Mouse (Mus musculus) kidney, postnatal 36 days (tissue): ENCODE measurements around the gene Celf2.

Experiments
- DNase-seq, 2 experiments: peaks; one replicate each; pipeline ENCODE4 v3.0.0; 2021 to 2022; ENCODE audit warnings: mixed read lengths in 2 of 2

Gene Celf2

DNA sequence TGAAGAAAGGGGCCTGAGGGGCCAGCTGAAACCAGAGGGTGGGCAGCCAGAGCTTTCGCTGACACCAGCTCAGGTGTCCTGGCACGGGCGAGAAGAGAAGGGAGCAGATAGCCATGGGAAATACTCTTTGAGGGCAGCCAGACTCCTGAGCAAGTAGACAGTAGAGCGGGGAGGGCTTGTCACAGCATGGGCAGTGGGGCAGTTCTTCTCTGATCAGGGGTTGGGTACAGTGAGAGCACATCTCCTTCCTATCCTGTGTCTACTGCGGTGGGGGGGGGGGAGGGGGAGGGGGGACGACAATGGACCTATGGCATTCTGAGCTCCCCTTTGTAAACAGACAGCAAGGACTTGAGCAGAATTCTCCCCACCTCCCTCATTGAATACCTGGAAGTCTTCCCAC is 968.5 kb downstream of the Celf2 start:
- DNase-seq, result no peak

DNA sequence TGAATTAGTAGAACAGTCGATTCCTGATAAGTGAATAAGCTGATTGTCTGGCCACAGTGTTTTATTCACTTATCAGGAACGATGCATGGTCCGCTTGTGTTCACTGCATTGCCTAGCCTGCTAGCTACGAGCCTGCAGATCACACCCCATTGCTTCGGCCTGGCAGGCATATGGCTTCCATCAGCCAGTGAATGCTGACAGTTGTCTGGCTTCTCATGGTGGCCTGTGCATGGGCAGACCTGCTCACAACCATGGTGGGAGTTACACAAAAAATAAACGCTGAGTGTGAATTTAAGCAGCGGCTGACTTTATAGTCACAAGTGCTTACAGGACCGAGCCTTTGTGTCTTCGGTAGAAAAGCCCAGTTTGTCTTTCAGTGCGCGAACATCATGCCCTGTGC is 969.3 kb downstream of the Celf2 start:
- no peak for DNase-seq

DNA sequence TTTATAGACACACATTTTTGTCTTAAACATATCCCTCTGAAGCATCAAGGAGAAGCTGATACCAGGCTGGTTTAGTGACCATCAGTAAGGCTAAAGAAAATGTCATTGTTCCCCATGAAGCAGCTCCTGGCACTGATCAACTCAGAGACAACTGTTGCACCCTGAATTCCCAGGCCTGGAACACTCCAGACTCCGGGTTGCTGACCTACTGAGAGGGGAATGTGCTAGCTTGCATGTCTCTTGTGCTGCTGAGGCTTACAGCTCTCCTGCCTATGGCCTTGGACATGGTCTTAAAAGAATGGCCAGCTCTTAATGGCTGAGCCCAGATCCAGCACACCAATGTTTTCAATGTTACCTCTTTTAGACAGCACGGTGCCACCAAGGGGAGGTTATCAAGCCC is 970.9 kb downstream of the Celf2 start:
- no peak for DNase-seq

DNA sequence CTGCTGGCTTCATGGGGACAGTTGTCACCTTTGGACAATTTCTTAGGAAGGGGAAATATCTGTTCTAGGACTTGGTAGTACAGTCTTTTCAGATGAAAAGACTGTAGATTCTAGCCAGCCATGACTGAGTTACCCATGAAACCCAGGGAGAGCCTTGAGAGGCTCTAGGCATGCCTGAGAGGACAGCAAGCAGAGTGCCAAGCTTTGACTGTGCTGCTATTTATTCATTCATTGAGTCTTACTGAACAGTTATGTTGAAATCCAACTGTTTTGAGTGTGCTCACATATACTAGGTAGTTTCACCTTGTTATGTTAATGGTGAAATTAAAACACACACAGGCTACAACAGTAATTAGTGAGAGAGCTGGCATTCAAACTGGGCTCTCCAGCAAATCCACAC is 971.3 kb downstream of the Celf2 start:
- DNase-seq, result no peak

DNA sequence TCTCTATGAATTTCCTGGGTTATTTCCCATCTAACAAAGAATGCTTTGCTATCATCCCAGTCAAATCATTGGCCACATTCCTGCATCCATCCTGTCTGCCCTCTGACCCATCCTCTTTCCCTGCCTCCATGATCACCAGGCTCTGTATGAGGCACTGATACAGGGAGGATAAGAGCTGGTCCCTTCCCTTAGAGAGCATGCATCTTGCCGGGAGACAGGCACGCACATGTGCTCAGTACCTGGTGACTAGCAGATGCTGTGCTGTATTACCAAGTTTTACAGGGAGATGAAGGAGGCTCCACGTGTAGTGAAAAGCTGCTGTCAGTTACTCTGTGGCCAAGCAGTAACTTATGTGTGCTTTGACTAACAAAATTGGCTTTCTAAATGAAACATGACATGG is 972.0 kb downstream of the Celf2 start:
- DNase-seq, result no peak

DNA sequence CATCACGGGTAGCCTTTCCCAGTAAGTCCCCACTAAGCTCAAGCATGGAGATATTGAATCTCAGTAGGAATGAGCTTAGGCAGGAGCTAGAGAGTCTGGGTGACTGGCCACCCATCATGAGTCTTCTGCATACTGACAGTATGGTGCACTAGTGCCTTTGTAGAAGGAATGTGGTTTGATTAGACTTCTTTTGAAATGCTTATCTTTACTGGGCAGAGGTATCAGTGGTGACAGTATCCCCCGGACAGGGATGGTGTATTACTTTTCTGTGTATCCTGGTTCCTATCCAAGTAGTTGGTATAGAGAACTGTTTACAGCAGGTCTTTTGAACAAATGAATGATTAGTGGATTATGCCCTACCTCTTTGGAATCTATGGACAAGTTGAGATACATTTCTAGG is 973.0 kb downstream of the Celf2 start:
- no peak for DNase-seq

DNA sequence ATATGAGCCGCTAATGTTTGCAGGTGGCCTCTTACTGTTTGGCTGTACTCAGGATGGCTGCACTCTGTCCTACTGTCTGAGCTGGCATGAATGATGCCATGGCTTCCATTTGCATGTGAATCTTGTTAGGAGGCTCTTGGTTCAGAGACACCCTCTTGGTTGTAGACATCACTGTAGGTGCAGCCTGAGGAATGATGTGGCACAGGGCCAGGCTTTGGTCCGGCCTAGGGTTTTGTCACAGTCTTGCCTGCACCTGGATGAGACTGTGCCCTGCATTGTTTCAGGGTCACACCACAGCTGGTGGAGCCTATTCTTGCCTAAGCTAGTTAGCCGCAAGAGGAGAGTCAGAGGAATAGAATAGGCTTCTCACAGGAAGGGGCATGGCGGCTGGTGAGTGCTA is 977.0 kb downstream of the Celf2 start:
- no peak for DNase-seq

DNA sequence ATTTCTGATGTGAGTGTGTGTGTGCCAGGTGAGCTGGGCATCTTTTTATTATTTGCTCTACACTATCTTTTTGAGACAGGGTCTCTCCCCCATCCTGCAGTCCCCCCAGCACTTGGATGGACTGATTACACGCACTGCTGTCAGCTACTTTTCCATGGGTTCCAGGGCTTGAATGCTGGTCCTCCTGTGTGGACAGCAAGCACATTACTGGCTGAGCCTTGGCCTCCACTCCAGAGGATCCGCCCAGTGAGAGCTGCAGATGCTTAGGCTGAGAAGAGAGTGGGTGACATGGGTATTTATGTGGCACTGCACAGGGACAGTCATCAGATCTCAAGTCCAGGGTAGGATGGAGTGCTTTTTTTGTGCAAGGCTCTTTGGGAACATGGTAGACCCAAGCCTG is 981.3 kb downstream of the Celf2 start:
- DNase-seq, result no peak

DNA sequence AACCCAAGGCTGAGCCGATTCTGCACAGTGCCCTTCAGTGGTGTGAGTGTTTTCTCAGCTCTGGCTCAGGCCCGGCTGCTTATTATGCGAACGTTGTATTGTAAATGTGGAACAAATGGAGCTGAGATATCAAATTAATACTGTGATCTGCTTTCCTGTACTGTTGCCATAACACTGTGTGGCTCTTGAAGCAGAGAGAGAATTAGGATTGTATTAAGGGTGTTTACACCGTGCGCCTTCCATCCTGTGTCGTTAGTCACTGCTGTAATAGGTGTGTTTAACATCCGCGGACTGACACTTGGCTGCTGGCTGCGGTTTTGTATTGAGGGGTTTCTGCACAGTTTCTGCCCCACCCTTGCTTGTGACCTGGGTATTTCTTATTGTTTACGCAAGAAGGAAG is 982.5 kb downstream of the Celf2 start:
- no peak for DNase-seq

DNA sequence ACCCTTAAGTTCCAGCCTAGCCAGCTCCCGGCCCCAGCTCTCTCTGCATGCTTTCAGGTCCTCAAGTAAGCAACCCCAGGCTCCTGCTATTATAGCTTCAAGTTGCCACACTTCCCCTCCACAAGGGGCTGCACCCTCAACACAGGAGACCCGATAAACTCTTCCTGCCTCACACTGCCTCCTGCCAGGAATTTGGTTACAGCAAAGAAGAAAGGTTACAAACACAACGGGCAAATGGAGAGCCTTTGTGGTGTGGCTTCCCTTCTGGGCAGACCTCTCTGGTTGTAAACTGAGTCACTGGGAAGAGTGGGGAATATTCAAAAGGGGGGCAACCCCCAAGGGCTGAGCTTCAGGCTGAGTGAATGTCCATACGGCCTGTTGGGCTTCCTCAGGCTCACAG is 983.1 kb downstream of the Celf2 start:
- DNase-seq, result no peak

DNA sequence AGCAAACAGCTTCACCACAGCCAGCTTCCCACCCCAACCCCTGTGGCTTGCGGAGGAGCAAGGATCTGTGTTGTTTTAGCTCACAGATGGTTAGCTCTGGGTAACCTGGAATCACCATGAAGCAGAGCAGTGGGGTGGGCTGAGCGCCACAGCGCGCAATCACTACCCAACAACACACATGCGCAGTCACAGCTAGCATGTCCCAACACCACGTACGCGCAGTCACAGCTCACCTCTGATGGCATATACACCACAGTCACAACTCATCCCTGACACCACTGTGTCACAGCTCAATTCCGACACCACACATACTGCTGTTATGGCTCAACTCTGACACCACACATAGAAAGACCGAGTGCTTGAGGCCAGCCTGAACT is 985.5 kb downstream of the Celf2 start:
- DNase-seq, result no peak

DNA sequence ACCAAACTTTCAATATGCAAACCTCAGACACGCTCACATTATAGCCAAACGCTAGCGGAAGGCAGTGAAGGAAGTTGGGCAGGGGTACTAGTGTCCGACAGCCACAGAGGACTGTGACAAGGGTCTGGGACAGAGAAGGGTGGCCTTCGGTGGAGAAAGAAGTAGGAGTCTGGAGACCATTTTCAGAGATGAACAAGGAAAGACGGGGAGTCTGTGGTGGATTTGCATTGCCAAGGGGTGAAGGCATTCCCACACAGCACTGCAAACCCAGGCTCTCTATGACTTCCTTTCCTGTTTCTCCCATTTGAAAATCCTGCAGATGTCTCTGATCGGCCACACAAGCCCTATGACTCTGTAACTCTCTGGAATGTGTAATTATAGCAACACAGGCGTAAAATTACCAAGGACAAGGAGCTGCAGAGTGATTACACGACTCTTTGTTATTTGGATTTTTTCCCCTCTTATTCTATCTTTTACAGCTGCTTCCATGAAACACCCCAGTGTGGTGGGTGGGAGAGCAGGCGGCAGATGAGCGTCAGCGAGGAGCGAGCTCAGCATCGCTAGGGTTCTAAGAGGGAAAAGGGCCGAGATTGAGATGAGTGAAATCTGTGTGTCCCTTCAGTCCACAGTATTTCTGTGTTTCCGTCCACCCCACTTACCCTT is 986.0 kb downstream of the Celf2 start:
- DNase-seq, result no peak

DNA sequence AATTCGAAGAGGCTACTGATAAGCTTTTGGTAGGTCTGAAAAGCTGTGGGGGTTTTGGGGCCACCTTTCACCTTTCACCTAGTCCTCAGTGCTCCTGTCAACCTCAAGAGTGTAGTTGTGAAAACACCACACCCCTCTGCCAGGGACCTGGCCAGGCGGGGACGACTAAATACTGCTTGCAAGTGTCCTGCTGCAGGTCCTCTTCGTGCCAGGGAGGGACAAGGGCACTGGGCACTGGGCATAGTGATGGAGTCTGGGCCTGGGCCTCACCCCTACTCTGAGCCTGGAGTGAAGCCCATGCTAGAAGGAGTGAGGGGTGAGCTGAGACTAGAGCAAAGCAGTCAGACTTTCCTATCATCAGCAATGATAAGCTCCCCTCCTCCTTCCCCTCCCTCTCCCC is 987.0 kb downstream of the Celf2 start:
- no peak for DNase-seq

DNA sequence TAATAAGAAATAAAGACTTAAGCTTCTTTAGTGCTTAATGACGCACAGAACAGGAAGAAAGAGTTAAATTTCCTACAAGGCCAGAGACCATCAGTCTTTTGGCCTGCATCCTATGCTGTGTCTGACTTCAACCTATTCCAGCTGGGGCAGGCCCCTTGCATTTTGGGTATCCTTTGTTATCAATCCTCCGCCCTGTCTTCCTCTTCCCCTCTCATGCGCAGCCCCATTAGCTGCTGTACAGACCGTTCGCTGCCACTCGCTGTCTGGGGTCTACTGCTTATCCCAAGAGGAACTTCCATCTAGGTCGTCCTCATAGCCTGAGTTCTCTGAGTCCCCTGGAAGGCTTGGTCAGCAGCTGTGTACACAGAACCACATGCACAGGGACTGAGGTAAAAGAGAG is 996.2 kb downstream of the Celf2 start:
- no peak for DNase-seq

DNA sequence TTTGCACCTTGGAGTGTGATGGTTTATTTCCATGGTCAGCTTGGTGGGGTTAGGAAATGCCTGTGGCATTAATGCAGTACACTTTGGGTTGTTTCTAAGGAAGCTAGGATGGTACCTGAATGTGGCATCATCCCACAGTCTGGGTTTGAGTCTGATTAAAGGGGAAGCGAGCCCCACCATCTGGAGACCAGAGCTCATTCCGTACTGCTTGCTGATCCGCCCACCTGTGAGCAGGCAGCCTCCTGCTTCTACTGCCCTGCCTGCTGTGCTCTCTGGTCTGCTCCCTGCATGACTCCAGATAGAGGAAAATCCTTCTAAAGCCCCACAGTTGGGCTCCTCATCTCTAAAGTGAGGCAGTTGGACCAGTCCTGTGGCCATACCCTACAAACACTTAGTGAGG is 1002.3 kb downstream of the Celf2 start:
- DNase-seq, result no peak

DNA sequence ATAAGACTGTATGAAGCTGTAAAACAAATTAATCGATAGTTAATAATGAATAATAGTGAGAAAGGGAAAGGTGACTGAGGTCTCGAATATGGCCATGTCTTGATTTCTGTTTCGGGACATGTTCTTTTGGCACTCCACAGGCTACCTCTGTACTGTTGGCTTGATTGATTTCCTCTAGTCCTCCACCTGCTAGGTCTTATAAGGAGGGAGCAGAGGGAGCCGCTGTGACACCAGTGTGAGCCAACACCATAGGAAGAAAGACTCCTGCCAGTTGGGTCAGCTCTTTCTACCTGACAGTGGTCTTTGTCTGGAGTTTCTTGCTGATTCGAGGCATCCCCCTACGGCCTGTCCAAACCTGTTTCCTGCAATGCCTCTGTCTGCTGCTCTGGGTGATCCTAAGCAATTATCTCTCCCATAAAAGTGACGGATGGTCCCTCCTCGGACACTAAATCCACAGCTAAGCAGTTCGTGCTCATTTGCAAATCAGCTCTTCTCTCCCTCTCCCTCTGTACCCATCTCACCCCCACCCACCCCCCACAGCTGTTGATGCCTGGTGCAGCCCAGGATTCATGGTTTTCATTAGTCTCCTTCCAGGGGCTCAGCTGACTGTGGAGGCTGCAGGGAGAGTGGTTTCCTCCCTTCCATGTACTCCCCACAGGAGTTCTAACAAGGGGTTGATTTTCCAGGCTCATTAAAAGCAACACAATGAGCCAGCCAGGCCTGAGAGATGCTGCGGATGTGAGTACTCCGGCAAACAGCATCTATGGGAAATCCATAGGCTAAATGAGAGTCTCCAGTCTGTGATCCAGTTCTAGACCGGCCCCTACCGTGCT is 1003.2 kb downstream of the Celf2 start:
- no peak for DNase-seq

DNA sequence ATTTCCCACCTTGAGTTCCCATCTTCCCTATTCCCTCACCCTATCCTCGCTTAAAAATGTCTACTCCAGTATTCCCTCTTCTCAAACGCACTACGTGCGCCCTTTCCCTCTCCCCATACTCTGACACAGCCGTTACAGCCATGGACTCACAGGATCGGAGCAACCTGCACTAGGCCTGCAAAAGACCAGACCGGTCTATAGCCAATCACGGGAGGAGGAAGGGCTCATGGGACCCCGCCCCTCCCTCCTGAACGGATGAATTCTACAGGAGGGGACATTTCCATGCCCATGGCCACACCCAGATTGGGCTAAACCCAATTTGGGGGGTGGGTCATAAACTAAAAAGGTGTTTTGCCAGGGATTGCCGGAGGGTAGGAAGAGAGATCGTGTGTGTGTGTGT is 1003.8 kb downstream of the Celf2 start:
- no peak for DNase-seq

DNA sequence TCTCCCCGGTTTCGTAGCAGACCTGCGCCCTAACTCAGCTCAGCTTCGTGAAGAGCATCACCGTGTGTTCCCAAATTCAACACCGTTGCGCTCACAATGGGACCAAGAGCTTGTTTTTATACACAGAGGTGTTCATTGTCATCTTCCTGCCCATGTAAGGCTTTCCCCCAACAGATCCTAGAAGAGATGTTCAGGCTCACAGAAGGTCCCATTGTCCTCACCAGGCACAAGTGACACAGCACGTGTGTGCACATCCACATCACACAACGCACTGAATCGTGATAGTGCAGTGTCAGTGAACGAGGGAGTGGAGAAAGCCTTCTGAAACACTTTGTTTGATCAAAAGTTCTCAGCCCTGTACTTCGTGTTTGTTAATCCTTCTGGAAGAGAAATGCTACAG is 1011.3 kb downstream of the Celf2 start:
- DNase-seq, result no peak

DNA sequence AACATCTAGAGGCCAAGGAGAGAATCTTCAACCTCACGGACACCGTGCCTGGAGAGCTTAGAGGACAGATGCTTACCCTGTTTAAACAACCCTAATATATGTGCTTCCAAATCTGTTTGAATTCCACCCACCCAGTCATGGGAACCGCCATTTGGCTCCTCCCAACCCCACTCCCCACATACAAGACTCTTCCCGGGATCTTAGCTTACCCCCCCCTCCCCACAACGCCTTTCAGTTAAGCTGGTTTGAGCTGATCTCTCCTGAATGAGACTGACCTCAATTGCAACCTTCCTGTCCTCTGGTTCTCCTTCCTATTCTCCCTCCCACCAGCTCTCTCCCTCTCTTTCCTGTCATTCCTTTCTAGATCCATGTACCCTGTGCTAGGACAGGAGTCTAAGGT is 1011.7 kb downstream of the Celf2 start:
- DNase-seq, result no peak

DNA sequence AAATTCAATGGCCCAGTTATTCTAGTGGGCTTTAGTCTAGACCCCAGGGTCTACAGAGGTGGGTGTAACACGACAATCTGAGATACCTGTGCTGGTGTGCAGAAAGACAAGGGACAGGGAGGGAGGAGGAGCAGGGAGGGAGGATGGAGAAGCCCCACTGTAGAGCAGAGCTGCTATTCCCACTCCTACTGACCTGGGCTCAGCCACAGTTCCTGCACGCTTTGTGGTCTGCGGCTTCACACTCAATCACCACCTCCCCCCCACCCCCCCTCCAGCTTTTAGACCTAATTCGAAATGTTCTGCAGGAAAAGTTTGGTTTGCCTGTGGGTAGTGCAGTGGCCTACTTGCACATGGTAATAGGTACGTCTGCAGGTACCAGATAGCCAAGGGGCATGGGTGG is 1015.5 kb downstream of the Celf2 start:
- DNase-seq, result no peak

DNA sequence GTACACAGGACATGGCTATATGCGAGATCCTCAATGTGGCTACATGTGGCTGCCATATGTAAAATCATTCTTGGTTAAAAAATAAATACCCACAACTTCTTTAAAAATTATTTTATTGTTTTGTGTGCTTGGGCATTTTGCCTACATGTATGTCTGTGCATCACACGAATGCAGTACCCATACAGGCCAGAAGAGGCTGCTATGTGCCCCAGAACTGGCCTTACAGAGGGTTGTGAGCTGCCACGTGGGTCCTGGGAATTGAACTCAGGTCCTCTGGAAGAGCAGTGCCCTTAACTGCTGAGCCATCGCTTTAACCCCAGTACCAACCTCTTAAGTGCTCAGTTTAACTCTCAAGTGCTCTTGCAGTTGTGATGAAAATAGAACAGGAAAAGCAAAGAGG is 1018.5 kb downstream of the Celf2 start:
- no peak for DNase-seq

DNA sequence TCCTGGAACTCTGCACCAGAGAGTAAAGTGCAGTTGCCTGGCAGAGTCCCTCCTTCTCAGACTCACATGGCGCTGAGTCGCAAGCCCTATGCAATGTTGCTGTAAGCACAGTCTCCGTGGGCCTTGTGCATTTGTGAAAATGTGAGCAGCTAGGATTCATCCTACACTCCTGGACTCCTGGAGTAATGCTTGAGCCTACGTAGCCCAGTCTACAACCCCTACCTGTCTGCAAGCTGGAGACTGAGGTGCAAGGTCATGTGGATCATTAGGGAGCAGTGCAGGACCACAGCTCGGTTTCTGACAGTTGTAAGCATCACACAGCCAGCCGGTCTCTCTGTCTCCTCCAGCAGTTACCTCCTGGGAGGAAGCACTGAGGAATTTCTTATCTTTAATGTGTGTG is 1019.3 kb downstream of the Celf2 start:
- no peak for DNase-seq
